Mouse (Mus musculus) mesoderm, embryonic 11.5 days (tissue): ENCODE measurements around the gene Slc15a5.

Source experiments
- DNase-seq: peaks from one replicate; pipeline ENCODE4 v3.0.0-alpha.2; 2012; ENCODE audit warnings: low read depth, low spot score

Slc15a5 gene

GRCm38 (mm10) chr6:138055572-138055971, 24.1 kb downstream of the Slc15a5 start:
- DNase-seq = no peak

GRCm38 (mm10) chr6:138054956-138055355, 24.8 kb downstream of the Slc15a5 start:
- no peak for DNase-seq

- DNase-seq = no peak
Observed at GRCm38 (mm10) chr6:138054166-138054565, 25.6 kb downstream of the Slc15a5 start.

- DNase-seq = no peak
Observed at GRCm38 (mm10) chr6:138053686-138054085, 26.0 kb downstream of the Slc15a5 start.

- no peak for DNase-seq
Observed at GRCm38 (mm10) chr6:138045364-138045763, 34.4 kb downstream of the Slc15a5 start.

GRCm38 (mm10) chr6:138042891-138043290, 36.8 kb downstream of the Slc15a5 start:
- DNase-seq = no peak

- no peak for DNase-seq
Observed at GRCm38 (mm10) chr6:138041865-138042264, 37.9 kb downstream of the Slc15a5 start.

- DNase-seq = no peak
Observed at GRCm38 (mm10) chr6:138037587-138037986, 42.1 kb downstream of the Slc15a5 start.

- DNase-seq = no peak
Observed at GRCm38 (mm10) chr6:138036891-138037290, 42.8 kb downstream of the Slc15a5 start.

GRCm38 (mm10) chr6:138016898-138017297, 62.8 kb downstream of the Slc15a5 start:
- no peak for DNase-seq

- DNase-seq = no peak
Observed at GRCm38 (mm10) chr6:138014976-138015674, 64.6 kb downstream of the Slc15a5 start.

GRCm38 (mm10) chr6:138011955-138012354, 67.8 kb downstream of the Slc15a5 start:
- DNase-seq = peak; percentile 25

- DNase-seq = no peak
Observed at GRCm38 (mm10) chr6:138007705-138008104, 72.0 kb downstream of the Slc15a5 start.

GRCm38 (mm10) chr6:138006525-138007251, 73.0 kb downstream of the Slc15a5 start:
- DNase-seq = no peak

- DNase-seq = no peak
Observed at GRCm38 (mm10) chr6:137989853-137990252, 89.9 kb downstream of the Slc15a5 start.

GRCm38 (mm10) chr6:137985169-137985568, 94.5 kb downstream of the Slc15a5 start:
- no peak for DNase-seq

- no peak for DNase-seq
Observed at GRCm38 (mm10) chr6:137982195-137982737, 97.5 kb downstream of the Slc15a5 start.

GRCm38 (mm10) chr6:137980905-137981696, 98.6 kb downstream of the Slc15a5 start:
- DNase-seq = no peak

GRCm38 (mm10) chr6:137980413-137980812, 99.3 kb downstream of the Slc15a5 start:
- no peak for DNase-seq

- peak; percentile 28 for DNase-seq
Observed at GRCm38 (mm10) chr6:137979802-137980201, 99.9 kb downstream of the Slc15a5 start.

GRCm38 (mm10) chr6:137976021-137976420, 103.7 kb downstream of the Slc15a5 start:
- DNase-seq = no peak

GRCm38 (mm10) chr6:137963703-137964102, 116.0 kb downstream of the Slc15a5 start:
- peak; percentile 30 for DNase-seq
